Mouse (Mus musculus): ENCODE measurements around the gene Lrrc3.
A peak's percentile ranks its signal among the peaks of the same experiment; 100 is the strongest.
"Not testable (repeated sequence)": the region's sequence is repeated elsewhere in the genome, so short reads cannot be mapped to it uniquely, and the experiment has no call there.

Gene Lrrc3

GRCm38 (mm10) chr10:77902211-77902893, at the start of gene Lrrc3:
Gene Lrrc3 (minus strand): TSS chr10:77902536.
- DNase-seq (ENCODE audit: low spot score): peak; percentile 31

GRCm38 (mm10) chr10:77950468-77950867, 48.1 kb upstream of the Lrrc3 start:
- not testable (repeated sequence) for DNase-seq (ENCODE audit: low spot score)

- DNase-seq (ENCODE audit: low spot score): no peak
Measured at GRCm38 (mm10) chr10:77939685-77940084, 37.3 kb upstream of the Lrrc3 start.

GRCm38 (mm10) chr10:77927375-77927774, 25.0 kb upstream of the Lrrc3 start:
- DNase-seq (ENCODE audit: low spot score): no peak

- DNase-seq (ENCODE audit: low spot score): peak; percentile 73
Measured at GRCm38 (mm10) chr10:77926140-77926539, 23.8 kb upstream of the Lrrc3 start.

- DNase-seq (ENCODE audit: low spot score): peak; percentile 26
Measured at GRCm38 (mm10) chr10:77922681-77923080, 20.3 kb upstream of the Lrrc3 start.

- DNase-seq (ENCODE audit: low spot score): peak; percentile 36
Measured at GRCm38 (mm10) chr10:77921009-77921408, 18.7 kb upstream of the Lrrc3 start.

GRCm38 (mm10) chr10:77916636-77917335, 14.4 kb upstream of the Lrrc3 start:
- DNase-seq (ENCODE audit: low spot score): peak; percentile 69

- DNase-seq (ENCODE audit: low spot score): no peak
Measured at GRCm38 (mm10) chr10:77913292-77913691, 11.0 kb upstream of the Lrrc3 start.

- DNase-seq (ENCODE audit: low spot score): no peak
Measured at GRCm38 (mm10) chr10:77912605-77913004, 10.3 kb upstream of the Lrrc3 start.

- peak; percentile 39 for DNase-seq (ENCODE audit: low spot score)
Measured at GRCm38 (mm10) chr10:77902894-77903715, 769 bp upstream of the Lrrc3 start.

- DNase-seq (ENCODE audit: low spot score): no peak
Measured at GRCm38 (mm10) chr10:77901871-77902210, 495 bp downstream of the Lrrc3 start.

- no peak for DNase-seq (ENCODE audit: low spot score)
Measured at GRCm38 (mm10) chr10:77900903-77901818, 1.2 kb downstream of the Lrrc3 start.

- no peak for DNase-seq (ENCODE audit: low spot score)
Measured at GRCm38 (mm10) chr10:77900126-77900525, 2.2 kb downstream of the Lrrc3 start.

GRCm38 (mm10) chr10:77895562-77895961, 6.8 kb downstream of the Lrrc3 start:
- no peak for DNase-seq (ENCODE audit: low spot score)

- no peak for DNase-seq (ENCODE audit: low spot score)
Measured at GRCm38 (mm10) chr10:77890987-77891565, 11.3 kb downstream of the Lrrc3 start.

- DNase-seq (ENCODE audit: low spot score): no peak
Measured at GRCm38 (mm10) chr10:77886007-77886747, 16.2 kb downstream of the Lrrc3 start.

GRCm38 (mm10) chr10:77882553-77882952, 19.8 kb downstream of the Lrrc3 start:
- DNase-seq (ENCODE audit: low spot score): no peak

- DNase-seq (ENCODE audit: low spot score): no peak
Measured at GRCm38 (mm10) chr10:77880305-77880704, 22.0 kb downstream of the Lrrc3 start.

GRCm38 (mm10) chr10:77878985-77879384, 23.4 kb downstream of the Lrrc3 start:
- peak; percentile 28 for DNase-seq (ENCODE audit: low spot score)

- no peak for DNase-seq (ENCODE audit: low spot score)
Measured at GRCm38 (mm10) chr10:77869651-77870050, 32.7 kb downstream of the Lrrc3 start.

Measured in layer of hippocampus, adult 11-12 months (tissue).